Mouse (Mus musculus) CH12.LX (cell line): ENCODE data around the gene Ccdc146. TPM values are rescaled to one million over a fixed set of nuclear protein-coding genes. Genes with fewer than 3 reads are reported as not detected.
A peak's percentile ranks its signal among the peaks of the same experiment; 100 is the strongest.
"Not testable (repeated sequence)": the region's sequence is repeated elsewhere in the genome, so short reads cannot be mapped to it uniquely, and the experiment has no call there.

Experiments
- DNase-seq: peaks from one replicate; pipeline ENCODE4 v3.0.0-alpha.2; 2013; ENCODE audit errors: extremely low read depth
- H3K27ac ChIP-seq: 2 replicates; pipeline ENCODE4 v1.5.1; 2012; ENCODE audit warnings: low read depth, mild to moderate bottlenecking, control low read depth, moderate library complexity; ENCODE audit not compliant: insufficient read depth
- H3K27me3 ChIP-seq: replicated peaks from 2 replicates; pipeline ENCODE3; 2012; ENCODE audit warnings: inconsistent platforms
- H3K36me3 ChIP-seq, 2 experiments: replicated peaks in 1 of 2; 2 replicates each; pipeline versions ENCODE3 to v1.6.1; 2012; ENCODE audit warnings: inconsistent platforms in 1 of 2, low read length in 1 of 2, mild to moderate bottlenecking in 1 of 2, mixed read lengths in 1 of 2, moderate library complexity in 1 of 2; ENCODE audit not compliant: control insufficient read depth in 1 of 2, insufficient read depth in 1 of 2
- H3K4me1 ChIP-seq, 2 experiments: 2 replicates each; pipeline ENCODE4 v1.6.1; 2012; ENCODE audit warnings: inconsistent platforms in 1 of 2, moderate library complexity in 1 of 2; ENCODE audit not compliant: insufficient read depth in 2 of 2, control insufficient read depth in 1 of 2
- H3K4me2 ChIP-seq: 2 replicates; pipeline ENCODE4 v1.6.1; 2012; ENCODE audit warnings: low read depth, mild to moderate bottlenecking, control low read depth; ENCODE audit not compliant: poor library complexity, insufficient read depth, severe bottlenecking
- H3K4me3 ChIP-seq, 3 experiments: fragments of 150-350 bp in 1 of 3; sonication (generic) in 1 of 3; replicated peaks in 1 of 3; 2 replicates each; pipeline versions ENCODE3 to v1.5.1; 2011 to 2012; ENCODE audit warnings: low read depth in 2 of 3, low read length in 2 of 3, mild to moderate bottlenecking in 2 of 3, moderate library complexity in 2 of 3, control low read depth in 1 of 3, improper control_type of control experiment in 1 of 3, inconsistent platforms in 1 of 3, mixed read lengths in 1 of 3; ENCODE audit not compliant: poor library complexity in 1 of 3
- H3K79me2 ChIP-seq: replicated peaks from 2 replicates; pipeline ENCODE4 v1.6.1; 2012; ENCODE audit warnings: mild to moderate bottlenecking, moderate library complexity; ENCODE audit not compliant: control insufficient read depth, poor library complexity, insufficient read depth, severe bottlenecking; ENCODE audit errors: extremely low read depth
- H3K9ac ChIP-seq: 2 replicates; pipeline ENCODE4 v1.6.1; 2012; ENCODE audit warnings: low read depth, mild to moderate bottlenecking, control low read depth, moderate library complexity; ENCODE audit not compliant: insufficient read depth
- H3K9me3 ChIP-seq: replicated peaks from 2 replicates; pipeline ENCODE3; 2012; ENCODE audit warnings: low read length, inconsistent platforms, mixed read lengths
- EP300 ChIP-seq: IDR thresholded peaks from 2 replicates; pipeline ENCODE4 v1.6.1; 2011; ENCODE audit warnings: low read length, improper control_type of control experiment
- IRF4 ChIP-seq: IDR thresholded peaks from 2 replicates; pipeline ENCODE4 v1.6.1; 2014; ENCODE audit warnings: low read depth, mild to moderate bottlenecking, inconsistent platforms, low read length, improper control_type of control experiment
- JUN ChIP-seq: IDR thresholded peaks from 2 replicates; pipeline ENCODE4 v1.6.1; 2011; ENCODE audit warnings: low read depth, mild to moderate bottlenecking, low read length, improper control_type of control experiment, moderate library complexity; ENCODE audit not compliant: insufficient read depth
- JUND ChIP-seq: conservative IDR thresholded peaks from 2 replicates; pipeline ENCODE4 v1.6.1; 2011; ENCODE audit warnings: low read depth, low read length, improper control_type of control experiment
- MAFK ChIP-seq: IDR thresholded peaks from 2 replicates; pipeline ENCODE4 v1.6.1; 2011; ENCODE audit warnings: low read length, improper control_type of control experiment; ENCODE audit not compliant: insufficient replicate concordance
- NELFE ChIP-seq: IDR thresholded peaks from 2 replicates; pipeline ENCODE4 v1.6.1; 2011; ENCODE audit warnings: low read depth, low read length, improper control_type of control experiment
- POLR2AphosphoS2 ChIP-seq: IDR thresholded peaks from 2 replicates; pipeline ENCODE4 v1.6.1; 2011; ENCODE audit warnings: low read depth, low read length, improper control_type of control experiment
- SMC3 ChIP-seq: IDR thresholded peaks from 2 replicates; pipeline ENCODE4 v1.6.1; 2011; ENCODE audit warnings: low read depth, low read length, improper control_type of control experiment
- USF1 ChIP-seq: IDR thresholded peaks from 2 replicates; pipeline ENCODE4 v1.6.1; 2014; ENCODE audit warnings: low read depth, mild to moderate bottlenecking, inconsistent platforms, low read length, improper control_type of control experiment
- ZNF384 ChIP-seq: IDR thresholded peaks from 2 replicates; pipeline ENCODE4 v1.6.1; 2012; ENCODE audit warnings: low read depth, low read length, improper control_type of control experiment, inconsistent platforms
- dilution Hi-C: fragments of 300-500 bp; cut with MboI; formaldehyde crosslinking; loops from 2 replicates; pipeline ENCODE4 v1.14.3; 2020; ENCODE audit warnings: low sequenced_read_pairs; ENCODE audit not compliant: extremely low pct_unique_long_range_greater_than_20kb, extremely low pct_ligation_motif_present
- in situ Hi-C: fragments of 300-500 bp; cut with MboI; formaldehyde crosslinking; loops from 3 replicates; pipeline ENCODE4 v1.14.3; 2019; ENCODE audit warnings: low sequenced_read_pairs, low pct_ligation_motif_present, low pct_unique_long_range_greater_than_20kb, mixed read lengths
- polyA plus RNA-seq: library from polyadenylated mRNA; unstranded; fragments of >175 nt; gene quantifications from 2 replicates; pipeline ENCODE4 v1.2.1, GENCODE M21; 2012; ENCODE audit warnings: low read depth; ENCODE audit not compliant: insufficient read length
- total RNA-seq, 2 experiments: library from RNA; depleted of rRNA; stranded (reverse); fragments of 300-350 nt in 1 of 2; fragments of >200 nt in 1 of 2; gene quantifications; 2 replicates each; pipeline ENCODE4 v1.2.3; 2012 to 2014

The Ccdc146 gene
- total and polyA plus RNA-seq, 3 experiments: 0.17 to 0.21 TPM; not detected in 1

DNA sequence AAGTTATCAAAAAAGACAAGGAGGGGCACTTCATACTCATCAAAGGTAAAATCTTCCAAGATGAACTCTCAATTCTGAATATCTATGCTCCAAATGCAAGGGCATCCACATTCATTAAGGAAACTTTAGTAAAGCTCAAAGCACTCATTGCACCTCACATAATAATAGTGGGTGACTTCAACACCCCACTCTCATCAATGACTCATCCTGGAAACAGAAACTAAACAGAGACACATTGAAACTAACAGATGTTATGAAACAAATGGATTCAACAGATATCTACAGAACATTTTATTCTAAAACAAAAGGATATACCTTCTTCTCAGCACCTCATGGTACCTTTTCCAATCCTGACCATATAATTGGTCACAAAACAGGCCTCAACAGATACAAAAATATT is 82.2 kb downstream of the Ccdc146 start:
- H3K79me2 ChIP-seq, in situ Hi-C loops, H3K4me3 ChIP-seq, H3K4me2 ChIP-seq, H3K36me3 ChIP-seq, H3K4me1 ChIP-seq, dilution Hi-C loops, H3K9me3 ChIP-seq, H3K27ac ChIP-seq, H3K9ac ChIP-seq, DNase-seq, H3K27me3 ChIP-seq: not testable (repeated sequence)
- peak; percentile 59 for TF ChIP-seq JUN
- peak; percentile 66 for TF ChIP-seq EP300
- TF ChIP-seq IRF4: peak; percentile 47; the same call in 1 of the 2 replicates
- TF ChIP-seq JUND: peak; percentile 53; the same call in 1 of the 2 replicates

- dilution Hi-C loops (no loop called here), in situ Hi-C loops (loop anchor here (5.0 kb wide), 2 partner anchors 40 to 90 kb away; partner anchors contain the start of genes Ccdc146, Fam185a and Fgl2)
- DNase-seq: no peak
- H3K27me3 ChIP-seq: no peaks in the 10 kb centered on the region
- no peaks in the 10 kb centered on the region for H3K79me2 ChIP-seq
- H3K9ac ChIP-seq: no peak overlapping the region
- no peak overlapping the region for H3K4me2 ChIP-seq
- no peak overlapping the region for H3K4me3 ChIP-seq
- TF ChIP-seq POLR2AphosphoS2: no peak
- no peak overlapping the region for H3K27ac ChIP-seq
- no peaks in the 10 kb centered on the region for H3K36me3 ChIP-seq
- peaks cover 4 to 5% of the 10 kb centered on the region in 2 experiments; a peak in 2 of 4 replicates for H3K4me1 ChIP-seq
- H3K9me3 ChIP-seq: no peaks in the 10 kb centered on the region
These were observed 92.4 kb downstream of the Ccdc146 start for GRCm38 (mm10) chr5:21332119-21332518.

GRCm38 (mm10) chr5:21331656-21332055 is 92.8 kb downstream of the Ccdc146 start:
- Histone ChIP-seq H3K4me1 (peaks cover 4 to 5% of the 10 kb centered on the region in 2 experiments; a peak in 2 of 4 replicates), H3K27ac (no peak overlapping the region)

More at GRCm38 (mm10) chr5:21331656-21332055, 92.8 kb downstream of the Ccdc146 start:
- Histone ChIP-seq H3K36me3 (no peaks in the 10 kb centered on the region), H3K4me3 (no peak overlapping the region), H3K9me3 (no peaks in the 10 kb centered on the region), H3K9ac (no peak overlapping the region), H3K4me2 (no peak overlapping the region), H3K79me2 (no peaks in the 10 kb centered on the region), H3K27me3 (no peaks in the 10 kb centered on the region)
- in situ Hi-C loops: loop anchor here (5.0 kb wide), 2 partner anchors 41 to 91 kb away; partner anchors contain the start of genes Ccdc146, Fam185a and Fgl2
- TF ChIP-seq EP300 (no peak), SMC3 (no peak), USF1 (no peak), ZNF384 (no peak), MAFK (no peak), NELFE (no peak), JUND (no peak)
- DNase-seq: no peak
- dilution Hi-C loops: no loop called here
